Mouse (Mus musculus) Patski (cell line): ENCODE results near the gene Lad1. TPM values are rescaled to one million over a fixed set of nuclear protein-coding genes. Genes with fewer than 3 reads are reported as not detected.

Experiments
- ATAC-seq: fragments of 100-300 bp; one replicate; pipeline ENCODE4 v1.8.0; 2021
- CTCF ChIA-PET: fragments of 350-600 bp; sonication (Branson Sonifier 250); formaldehyde crosslinking; loops from one replicate; lab custom pipeline; 2022; ENCODE audit warnings: inconsistent platforms; lab: Charles Lee
- POLR2A ChIA-PET: fragments of 350-600 bp; sonication (Branson Sonifier 250); formaldehyde crosslinking; loops from one replicate; lab custom pipeline; 2022; ENCODE audit warnings: antibody characterized with exemption, inconsistent platforms; lab: Charles Lee
- DNase-seq: peaks from one replicate; pipeline ENCODE4 v3.0.0-alpha.2; 2011; ENCODE audit warnings: low read depth, low spot score
- H3K27me3 ChIP-seq: fragments of 371-371 bp; one replicate; pipeline ENCODE4 v1.5.1; 2021
- CTCF ChIP-seq: fragments of 100-300 bp; IDR thresholded peaks from one replicate; pipeline ENCODE4 v1.5.1; 2021
- in situ Hi-C: fragments of 300-500 bp; cut with MboI; formaldehyde crosslinking; loops from 3 replicates; pipeline ENCODE4 v1.11.1; 2018; ENCODE audit warnings: low pct_unique_long_range_greater_than_20kb, mixed read lengths
- polyA plus RNA-seq: library from polyadenylated mRNA; unstranded; gene quantifications from one replicate; pipeline ENCODE4 v1.2.3, GENCODE M21; 2021

The Lad1 gene
- polyA plus RNA-seq, 1 experiment from 2014 or later, result 138 TPM

GRCm38 (mm10) chr1:135799109-135799627, 19.2 kb upstream of the Lad1 start:
- ATAC-seq (no peak), DNase-seq (no peak)
- ChIA-PET CTCF (interaction anchor here (0.8 to 2.3 kb wide), 3 partner anchors 10 to 29 kb away, joined by 5 to 14 read pairs (median 5); no protein-coding TSS in a partner anchor), POLR2A (no interaction called here)
- in situ Hi-C loops, result no loop called here
- H3K27me3 ChIP-seq, result no peaks in the 10 kb centered on the region
- TF ChIP-seq CTCF, result no peak

GRCm38 (mm10) chr1:135800192-135800950, 18.0 kb upstream of the Lad1 start:
- DNase-seq (no peak), ATAC-seq (no peak)
- in situ Hi-C loops, result no loop called here
- no peaks in the 10 kb centered on the region for H3K27me3 ChIP-seq
- TF ChIP-seq CTCF, result no peak
- ChIA-PET CTCF (interaction anchor here (1.4 to 5.0 kb wide), 5 partner anchors 10 to 29 kb away, joined by 5 to 27 read pairs (median 7); no protein-coding TSS in a partner anchor), POLR2A (no interaction called here)

DNA sequence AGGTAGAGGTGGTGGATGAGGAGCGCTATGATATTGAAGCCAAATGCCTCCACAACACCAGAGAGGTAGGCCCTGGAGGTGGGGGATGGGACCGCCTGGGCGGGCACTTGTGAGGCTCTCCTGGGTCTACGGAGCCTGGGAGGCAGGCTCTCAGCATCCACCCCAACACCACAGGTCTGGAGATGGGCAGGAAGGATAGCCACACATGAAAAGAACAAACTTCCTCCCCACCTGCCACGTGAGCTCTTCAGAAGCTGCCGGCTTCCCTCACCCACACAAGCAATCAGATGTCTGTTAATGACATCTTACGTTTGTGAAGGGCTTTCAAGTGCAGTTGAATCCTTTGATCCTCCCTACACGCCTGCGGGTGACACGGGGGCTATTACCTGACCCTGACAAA, 10.9 kb upstream of the Lad1 start:
- no peak for ATAC-seq
- no peaks in the 10 kb centered on the region for H3K27me3 ChIP-seq
- CTCF ChIA-PET, result interaction anchor here (7.7 kb wide), 1 partner anchor 21 kb away, joined by 59 read pairs; no protein-coding TSS in a partner anchor
- in situ Hi-C loops, result no loop called here
- TF ChIP-seq CTCF, result no peak
- POLR2A ChIA-PET, result no interaction called here
- no peak for DNase-seq

DNA sequence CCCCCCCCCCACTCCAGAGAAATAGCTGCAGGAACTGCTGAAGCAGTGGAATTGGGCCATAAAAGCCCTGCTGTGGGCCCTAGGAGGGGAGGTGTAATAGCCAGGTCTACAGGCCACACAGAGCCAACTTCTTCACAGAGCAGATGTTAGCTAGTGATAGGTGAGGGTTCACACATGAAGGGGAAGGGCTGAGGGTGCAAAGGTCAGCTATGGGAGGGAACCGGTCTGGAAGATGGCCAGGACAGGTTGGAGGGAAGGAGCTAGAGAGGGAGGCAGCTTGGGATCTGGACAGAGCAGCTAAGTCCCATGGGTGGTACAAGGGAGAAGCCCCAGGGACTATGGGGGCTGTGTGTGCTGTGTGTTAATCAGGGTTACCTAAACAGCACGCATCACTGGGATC, 8.2 kb upstream of the Lad1 start:
- no peak for DNase-seq
- no peak for ATAC-seq
- in situ Hi-C loops, result no loop called here
- TF ChIP-seq CTCF, result no peak
- POLR2A ChIA-PET, result interaction anchor here (0.6 kb wide), 1 partner anchor 333 kb away, joined by 6 read pairs; no protein-coding TSS in a partner anchor
- H3K27me3 ChIP-seq, result no peaks in the 10 kb centered on the region
- CTCF ChIA-PET, result interaction anchor here (0.8 to 7.7 kb wide), 5 partner anchors 10 to 37 kb away, joined by 3 to 59 read pairs (median 6); no protein-coding TSS in a partner anchor

DNA sequence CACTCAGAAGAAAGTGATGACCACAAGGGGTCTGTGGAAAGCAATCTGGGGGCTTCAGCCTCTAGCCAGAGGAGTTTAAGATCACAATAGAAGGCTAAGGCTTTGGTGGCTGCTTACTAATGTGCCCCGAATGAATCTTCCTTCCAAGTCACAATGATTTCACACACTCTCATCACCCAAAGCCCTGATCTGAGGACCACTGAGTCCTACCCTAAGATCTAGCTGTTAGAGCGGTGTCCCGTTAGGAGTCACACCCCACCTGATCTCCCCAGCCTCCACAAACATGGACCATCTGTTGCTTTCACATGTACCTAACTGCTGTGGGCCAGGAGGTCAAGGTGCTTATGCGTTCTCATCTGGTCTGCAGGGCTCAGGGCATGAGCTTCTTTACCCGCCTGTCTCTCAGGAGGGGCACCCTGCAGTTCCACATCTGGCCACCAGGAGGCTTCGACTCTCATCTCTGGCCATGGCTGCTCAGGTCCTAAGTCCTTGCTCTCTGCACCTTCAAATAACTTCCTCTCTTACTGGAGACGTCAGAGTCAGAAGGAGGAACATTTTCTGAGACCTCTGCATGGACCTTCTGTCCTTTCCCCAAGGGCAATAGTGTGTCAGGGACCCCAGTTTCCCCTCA, 7.3 kb upstream of the Lad1 start:
- ChIA-PET CTCF (interaction anchor here (0.6 to 7.7 kb wide), 13 partner anchors 9 to 51 kb away, joined by 3 to 59 read pairs (median 3); no protein-coding TSS in a partner anchor), POLR2A (interaction anchor here (1.0 to 1.3 kb wide), 2 partner anchors 12 to 22 kb away, joined by 3 to 4 read pairs; no protein-coding TSS in a partner anchor)
- ATAC-seq (no peak), DNase-seq (no peak)
- in situ Hi-C loops, result no loop called here
- H3K27me3 ChIP-seq, result no peaks in the 10 kb centered on the region
- no peak for TF ChIP-seq CTCF

GRCm38 (mm10) chr1:135812205-135812604, 6.2 kb upstream of the Lad1 start:
- CTCF ChIA-PET, result interaction anchor here (1.0 to 7.7 kb wide), 5 partner anchors 16 to 59 kb away, joined by 3 to 59 read pairs (median 3); no protein-coding TSS in a partner anchor
- ATAC-seq (no peak), DNase-seq (no peak)
- no peaks in the 10 kb centered on the region for H3K27me3 ChIP-seq
- in situ Hi-C loops, result no loop called here
- TF ChIP-seq CTCF, result no peak
- POLR2A ChIA-PET, result interaction anchor here (1.3 to 3.2 kb wide), 2 partner anchors 10 to 11 kb away, joined by 4 to 14 read pairs; no protein-coding TSS in a partner anchor

DNA sequence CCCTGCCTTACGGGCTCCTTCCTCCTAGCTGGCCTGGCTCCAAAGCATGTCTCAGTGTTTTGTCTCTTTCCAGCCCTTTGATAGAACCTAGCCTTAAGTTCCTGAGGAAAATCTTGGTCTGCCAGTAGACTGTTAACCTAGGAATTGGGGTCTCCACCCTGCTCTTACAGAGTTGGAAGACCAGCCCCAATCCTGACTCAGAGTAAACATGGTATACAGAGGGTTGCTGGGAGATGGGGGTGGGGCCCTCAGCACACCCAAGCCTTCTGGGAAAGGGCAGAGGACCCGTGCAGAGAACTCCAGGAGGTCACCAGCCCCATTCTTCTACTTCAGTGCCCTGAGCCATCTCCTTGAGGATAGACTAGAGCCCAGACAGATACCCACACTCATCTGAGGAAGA, 5.8 kb upstream of the Lad1 start:
- ChIA-PET CTCF (interaction anchor here (0.8 to 7.7 kb wide), 7 partner anchors 12 to 60 kb away, joined by 3 to 59 read pairs (median 4); no protein-coding TSS in a partner anchor), POLR2A (interaction anchor here (1.1 to 3.2 kb wide), 3 partner anchors 10 to 15 kb away, joined by 3 to 14 read pairs (median 8); no protein-coding TSS in a partner anchor)
- in situ Hi-C loops, result no loop called here
- H3K27me3 ChIP-seq, result no peaks in the 10 kb centered on the region
- DNase-seq (no peak), ATAC-seq (no peak)
- no peak for TF ChIP-seq CTCF

DNA sequence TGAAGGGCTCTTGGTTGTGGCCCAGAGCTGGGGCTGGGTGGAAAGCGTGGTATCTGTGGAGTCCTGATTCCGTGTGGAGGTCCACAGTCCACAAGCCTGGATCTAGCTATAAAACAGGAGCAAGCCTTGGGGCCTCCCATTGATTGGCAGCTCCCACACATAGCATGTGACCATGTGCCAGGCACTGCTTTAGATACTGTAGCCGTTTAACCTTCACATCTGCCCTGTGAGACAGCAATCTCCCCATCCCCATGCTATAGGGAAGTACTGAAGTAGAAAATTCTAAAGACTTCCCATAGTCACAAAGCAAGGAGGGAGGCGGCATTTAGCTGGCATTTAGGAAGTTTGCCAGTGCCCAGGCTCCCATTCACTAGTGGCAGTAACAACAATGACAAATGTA, 5.3 kb upstream of the Lad1 start:
- DNase-seq (no peak), ATAC-seq (no peak)
- no peaks in the 10 kb centered on the region for H3K27me3 ChIP-seq
- ChIA-PET POLR2A (interaction anchor here (1.1 to 3.2 kb wide), 3 partner anchors 9 to 15 kb away, joined by 3 to 14 read pairs (median 8); no protein-coding TSS in a partner anchor), CTCF (interaction anchor here (0.8 to 7.7 kb wide), 7 partner anchors 11 to 60 kb away, joined by 3 to 59 read pairs (median 4); no protein-coding TSS in a partner anchor)
- in situ Hi-C loops, result no loop called here
- TF ChIP-seq CTCF, result no peak

DNA sequence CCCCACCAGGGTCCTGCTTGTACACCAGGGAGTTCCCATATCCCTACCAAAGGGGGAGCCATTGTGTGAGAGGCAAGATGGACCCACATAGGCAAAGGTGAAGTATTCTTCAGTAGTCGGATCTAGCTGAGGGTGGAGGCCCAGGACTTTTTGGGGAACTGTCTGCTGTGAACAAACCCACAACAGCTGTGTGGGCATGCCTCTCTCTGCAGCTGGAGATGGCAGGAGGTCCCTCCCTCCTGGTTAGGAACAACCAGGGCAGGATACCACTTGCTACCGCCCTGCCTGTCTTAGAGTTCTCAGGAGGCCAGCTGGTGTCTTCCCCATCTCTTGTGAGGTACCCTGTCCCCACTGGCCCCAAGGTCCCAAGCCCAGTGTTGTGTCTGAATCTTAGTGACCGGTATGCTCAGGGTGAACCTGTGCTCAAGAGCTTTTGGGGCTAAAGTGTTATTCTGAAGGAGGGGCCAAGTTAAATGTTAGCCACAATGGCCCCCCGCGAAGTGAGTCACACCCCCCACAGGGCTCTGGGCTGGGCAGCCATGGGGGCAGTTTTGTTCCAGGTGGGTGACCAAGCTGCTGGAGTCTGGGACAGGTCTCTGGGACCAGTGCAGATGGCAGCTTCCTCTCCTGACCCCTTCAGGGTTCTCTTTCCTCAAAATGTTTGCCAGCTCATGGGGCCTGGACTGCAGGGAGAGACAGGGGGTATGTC, 4.6 kb upstream of the Lad1 start:
- in situ Hi-C loops, result no loop called here
- ATAC-seq, result peak; percentile 29
- no peak for TF ChIP-seq CTCF
- no peaks in the 10 kb centered on the region for H3K27me3 ChIP-seq
- CTCF ChIA-PET, result interaction anchor here (0.8 to 7.7 kb wide), 4 partner anchors 10 to 34 kb away, joined by 4 to 59 read pairs (median 6); no protein-coding TSS in a partner anchor
- DNase-seq, result no peak
- POLR2A ChIA-PET, result interaction anchor here (1.1 to 3.2 kb wide), 4 partner anchors 9 to 48 kb away, joined by 3 to 14 read pairs (median 6); no protein-coding TSS in a partner anchor
